Mouse (Mus musculus) bone marrow macrophage, adult 2 months (primary cell): Measurements from ENCODE around the gene Tcap.

ENCODE experiments used
- CTCF ChIP-seq: IDR thresholded peaks from 2 replicates; pipeline ENCODE4 v1.5.1; 2012; ENCODE audit warnings: low read depth, mild to moderate bottlenecking, low read length, moderate library complexity
- POLR2A ChIP-seq: IDR thresholded peaks from 2 replicates; pipeline ENCODE4 v1.6.1; 2012; ENCODE audit warnings: mild to moderate bottlenecking, low read depth, low read length, borderline replicate concordance

- TF ChIP-seq POLR2A = no peak
- no peak for TF ChIP-seq CTCF
These were observed 25.2 kb upstream of the Tcap start, which contains the start of gene Stard3 for GRCm38 (mm10) chr11:98358161-98359083.
